Mouse (Mus musculus) liver, embryonic 16.5 days (tissue): ENCODE results near the gene Agrp. TPM values are rescaled to one million over a fixed set of nuclear protein-coding genes. Genes with fewer than 3 reads are reported as not detected.

Experiments used
- ATAC-seq: fragments of 200-750 bp; cut with Nextera tagmentation; 2 replicates; pipeline ENCODE4 v1.8.0; 2017; ENCODE audit warnings: low read depth, mild to moderate bottlenecking, moderate number of reproducible peaks, moderate library complexity
- H3K27ac ChIP-seq: fragments of 300-500 bp; sonication (generic); 2 replicates; pipeline ENCODE4 v1.5.1; 2014; ENCODE audit warnings: mild to moderate bottlenecking, low read length
- H3K27me3 ChIP-seq: fragments of 300-500 bp; sonication (generic); 2 replicates; pipeline ENCODE4 v1.6.1; 2014; ENCODE audit warnings: low read depth, low read length, mixed read lengths; ENCODE audit not compliant: control insufficient read depth, insufficient read depth
- H3K36me3 ChIP-seq: fragments of 300-500 bp; sonication (generic); 2 replicates; pipeline ENCODE4 v1.6.1; 2014; ENCODE audit warnings: mild to moderate bottlenecking; ENCODE audit not compliant: control insufficient read depth, insufficient read depth
- H3K4me1 ChIP-seq: fragments of 300-500 bp; sonication (generic); 2 replicates; pipeline ENCODE4 v1.6.1; 2014; ENCODE audit warnings: low read depth, low read length, mixed read lengths; ENCODE audit not compliant: control insufficient read depth
- H3K4me2 ChIP-seq: fragments of 300-500 bp; sonication (generic); 2 replicates; pipeline ENCODE4 v1.6.1; 2014; ENCODE audit warnings: low read depth, low read length, mixed read lengths
- H3K4me3 ChIP-seq: fragments of 300-500 bp; sonication (generic); 2 replicates; pipeline ENCODE4 v1.5.1; 2014; ENCODE audit warnings: low read depth, mild to moderate bottlenecking, low read length
- H3K9ac ChIP-seq: fragments of 300-500 bp; sonication (generic); 2 replicates; pipeline ENCODE4 v1.6.1; 2014; ENCODE audit warnings: low read depth, low read length
- H3K9me3 ChIP-seq: fragments of 300-500 bp; sonication (generic); replicated peaks from 2 replicates; pipeline ENCODE4 v1.6.1; 2016; ENCODE audit warnings: low read length; ENCODE audit not compliant: control insufficient read depth
- WGBS: fragments of 180-500 bp; shearing (Covaris S2); extraction: QIAGEN DNeasy Blood & Tissue Kit; methylation state at CpG from one replicate; pipeline ENCODE4 v1.1.7; 2014; ENCODE audit not compliant: insufficient replicate concordance; 5-methylcytosine and 5-hydroxymethylcytosine counted together
- polyA plus RNA-seq: library from polyadenylated mRNA; unstranded; fragments of >200 nt; fragmentation: Nextera tagmentation; extraction: Ambion mirVana; gene quantifications from 2 replicates; pipeline ENCODE4 v1.2.1, GENCODE M21; 2015

Agrp gene
- polyA plus RNA-seq, 1 experiment from 2014 or later: not detected

GRCm38 (mm10) chr8:105640511-105640910 lies 3.3 kb upstream of the Agrp start:
- Histone ChIP-seq H3K4me1 (peaks cover 19% of the 10 kb centered on the region), H3K27ac (no peak overlapping the region), H3K9me3 (no peaks in the 10 kb centered on the region), H3K4me2 (no peak overlapping the region), H3K9ac (no peak overlapping the region), H3K4me3 (no peak overlapping the region), H3K36me3 (peaks cover 6% of the 10 kb centered on the region), H3K27me3 (no peaks in the 10 kb centered on the region)
- WGBS: 85% methylated on average over 2 of the region's 2 CpGs
- ATAC-seq: no peak

GRCm38 (mm10) chr8:105639835-105640234 lies 2.6 kb upstream of the Agrp start:
- no peak overlapping the region for H3K9ac ChIP-seq
- WGBS: 69% methylated on average over 1 of the region's 1 CpGs
- H3K4me2 ChIP-seq: no peak overlapping the region
- H3K27ac ChIP-seq: no peak overlapping the region
- H3K4me3 ChIP-seq: no peak overlapping the region
- H3K9me3 ChIP-seq: no peaks in the 10 kb centered on the region
- peaks cover 22% of the 10 kb centered on the region for H3K4me1 ChIP-seq
- no peak for ATAC-seq
- peaks cover 5% of the 10 kb centered on the region for H3K36me3 ChIP-seq
- H3K27me3 ChIP-seq: no peaks in the 10 kb centered on the region

GRCm38 (mm10) chr8:105638510-105638909 lies 1.3 kb upstream of the Agrp start:
- Histone ChIP-seq H3K36me3 (peaks cover 2% of the 10 kb centered on the region), H3K4me1 (peaks cover 22% of the 10 kb centered on the region), H3K27me3 (no peaks in the 10 kb centered on the region), H3K4me3 (peak overlapping the region; percentile 99), H3K9ac (peak overlapping the region; percentile 100), H3K4me2 (peak overlapping the region; percentile 84), H3K27ac (no peak overlapping the region), H3K9me3 (no peaks in the 10 kb centered on the region)
- ATAC-seq: no peak
- WGBS: 65% methylated on average over 4 of the region's 4 CpGs

- Histone ChIP-seq H3K27me3 (no peaks in the 10 kb centered on the region), H3K9me3 (no peaks in the 10 kb centered on the region), H3K36me3 (no peaks in the 10 kb centered on the region), H3K27ac (peak overlapping the region; percentile 100), H3K4me2 (peak overlapping the region; percentile 84), H3K9ac (peak overlapping the region; percentile 100), H3K4me3 (peak overlapping the region; percentile 99), H3K4me1 (peaks cover 22% of the 10 kb centered on the region)
- no peak for ATAC-seq
- under 1% methylated on average over 11 of the region's 11 CpGs for WGBS
These were observed 428 bp upstream of the Agrp start for GRCm38 (mm10) chr8:105637601-105638041.

GRCm38 (mm10) chr8:105636018-105636962 lies 903 bp downstream of the Agrp start, which contains the start of gene Ctcf:
Ctcf (plus strand) TSS chr8:105636568.
- H3K36me3 ChIP-seq: no peaks in the 10 kb centered on the region
- H3K4me1 ChIP-seq: peaks cover 22% of the 10 kb centered on the region
- no peaks in the 10 kb centered on the region for H3K27me3 ChIP-seq
- no peaks in the 10 kb centered on the region for H3K9me3 ChIP-seq
- H3K9ac ChIP-seq: peak within 1 kb of the TSS; percentile 100
- peak within 1 kb of the TSS; percentile 100 for H3K27ac ChIP-seq
- H3K4me2 ChIP-seq: peak within 1 kb of the TSS; percentile 98
- under 1% methylated on average over 112 of the region's 126 CpGs for WGBS
- H3K4me3 ChIP-seq: peak within 1 kb of the TSS; percentile 99
- ATAC-seq: peak; percentile 91

- Histone ChIP-seq H3K4me3 (peak overlapping the region; percentile 99), H3K4me2 (peak overlapping the region; percentile 98), H3K36me3 (no peaks in the 10 kb centered on the region), H3K27me3 (no peaks in the 10 kb centered on the region), H3K4me1 (peaks cover 22% of the 10 kb centered on the region), H3K9me3 (no peaks in the 10 kb centered on the region), H3K9ac (peak overlapping the region; percentile 74), H3K27ac (peak overlapping the region; percentile 100)
- ATAC-seq: no peak
- WGBS: 3% methylated on average over 11 of the region's 11 CpGs
These were observed 1.7 kb downstream of the Agrp start for GRCm38 (mm10) chr8:105635481-105635880.

GRCm38 (mm10) chr8:105634771-105635458 lies 2.3 kb downstream of the Agrp start:
- no peak for ATAC-seq
- no peak overlapping the region for H3K27ac ChIP-seq
- WGBS: 67% methylated on average over 2 of the region's 2 CpGs

GRCm38 (mm10) chr8:105629337-105629736 lies 7.9 kb downstream of the Agrp start:
- no peaks in the 10 kb centered on the region for H3K36me3 ChIP-seq

More at GRCm38 (mm10) chr8:105634771-105635458, 2.3 kb downstream of the Agrp start:
- no peak overlapping the region for H3K9ac ChIP-seq
- peak overlapping the region; percentile 98 for H3K4me2 ChIP-seq
- no peaks in the 10 kb centered on the region for H3K36me3 ChIP-seq
- no peaks in the 10 kb centered on the region for H3K27me3 ChIP-seq
- H3K4me1 ChIP-seq: peaks cover 21% of the 10 kb centered on the region
- H3K4me3 ChIP-seq: peak overlapping the region; percentile 99
- no peaks in the 10 kb centered on the region for H3K9me3 ChIP-seq

More at GRCm38 (mm10) chr8:105629337-105629736, 7.9 kb downstream of the Agrp start:
- no peak overlapping the region for H3K9ac ChIP-seq
- H3K4me2 ChIP-seq: no peak overlapping the region
- 76% methylated on average over 4 of the region's 4 CpGs for WGBS
- H3K4me1 ChIP-seq: no peaks in the 10 kb centered on the region
- H3K27ac ChIP-seq: no peak overlapping the region
- no peaks in the 10 kb centered on the region for H3K9me3 ChIP-seq
- no peak for ATAC-seq
- no peak overlapping the region for H3K4me3 ChIP-seq
- no peaks in the 10 kb centered on the region for H3K27me3 ChIP-seq
